In the genomic region with DNA sequence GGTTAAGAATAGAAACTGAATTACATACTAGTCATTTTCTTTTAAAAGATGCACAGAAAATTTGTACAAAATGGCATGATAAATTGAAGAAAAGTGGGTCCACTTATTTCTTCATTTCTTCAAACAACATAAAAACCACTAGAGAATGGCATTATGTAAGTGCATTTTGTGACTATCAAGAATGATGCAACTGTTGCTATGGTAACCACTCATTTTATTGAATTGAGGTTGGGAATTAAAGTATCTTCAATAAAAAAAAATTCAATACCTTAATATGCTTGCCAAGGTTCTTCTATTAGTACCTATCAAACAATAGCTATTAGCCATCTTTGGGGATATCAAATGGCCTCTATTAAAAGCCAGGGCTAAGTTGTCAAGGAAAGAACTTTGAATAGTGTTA, we compare ENCODE assay signal across 8 mouse cellular contexts. TPM values are rescaled to one million over a fixed set of nuclear protein-coding genes. Genes with fewer than 3 reads are reported as not detected.
DNase-seq lines count a peak whose midpoint lies in the region; ATAC-seq and TF ChIP-seq lines count a peak whose summit lies in the region.

No protein-coding gene starts in this region.

- H3K9me3 ChIP-seq in lung, postnatal 0 days (ENCODE audit: low read length) = no peaks in the 10 kb centered on the region
- H3K9me3 ChIP-seq in embryonic facial prominence, embryonic 14.5 days (ENCODE audit: control insufficient read depth, low read length) = no peaks in the 10 kb centered on the region
- no peaks in the 10 kb centered on the region for H3K9me3 ChIP-seq in intestine, postnatal 0 days (ENCODE audit: control insufficient read depth)
- H3K9me3 ChIP-seq in neural tube, embryonic 13.5 days = no peaks in the 10 kb centered on the region

- TF ChIP-seq CTCF in lung, postnatal 0 days (IDR thresholded peaks at IDR 0.05) = no peak
- TF ChIP-seq CTCF in intestine, postnatal 0 days (IDR thresholded peaks at IDR 0.05; ENCODE audit: low read depth) = no peak

- no peak for ATAC-seq in lung, postnatal 0 days
- ATAC-seq in embryonic facial prominence, embryonic 14.5 days (ENCODE audit: low read depth) = no peak
- ATAC-seq in intestine, postnatal 0 days = no peak
- ATAC-seq in neural tube, embryonic 13.5 days (ENCODE audit: low read depth) = no peak
- no peak for ATAC-seq in monocyte, adult 5-6 weeks (replicated peaks; ENCODE audit: insufficient number of reproducible peaks, low FRiP score, low TSS enrichment, poor library complexity, severe bottlenecking)

- no peaks in the 10 kb centered on the region for H3K36me3 ChIP-seq in lung, postnatal 0 days (ENCODE audit: insufficient read depth, low read length)
- no peaks in the 10 kb centered on the region for H3K36me3 ChIP-seq in embryonic facial prominence, embryonic 14.5 days (ENCODE audit: control insufficient read depth, insufficient read depth, low read length)
- H3K36me3 ChIP-seq in intestine, postnatal 0 days (ENCODE audit: control insufficient read depth, insufficient read depth) = no peaks in the 10 kb centered on the region
- H3K36me3 ChIP-seq in neural tube, embryonic 13.5 days = no peaks in the 10 kb centered on the region

- H3K27ac ChIP-seq in lung, postnatal 0 days (ENCODE audit: low read length) = no peak overlapping the region
- H3K27ac ChIP-seq in embryonic facial prominence, embryonic 14.5 days (replicated peaks; ENCODE audit: low read depth, low read length) = no peak overlapping the region
- no peak overlapping the region for H3K27ac ChIP-seq in intestine, postnatal 0 days (ENCODE audit: low read depth, low read length)
- H3K27ac ChIP-seq in neural tube, embryonic 13.5 days (replicated peaks) = no peak overlapping the region

- peak overlapping the region; percentile 76; the same call in 1 of the 2 replicates for H3K4me2 ChIP-seq in lung, postnatal 0 days (replicated peaks; ENCODE audit: low read depth, low read length)
- peak overlapping the region; percentile 88 for H3K4me2 ChIP-seq in embryonic facial prominence, embryonic 14.5 days (ENCODE audit: low read depth, low read length)
- H3K4me2 ChIP-seq in intestine, postnatal 0 days (replicated peaks; ENCODE audit: low read depth) = peak overlapping the region; percentile 84; the same call in 1 of the 2 replicates
- peak overlapping the region; percentile 86 for H3K4me2 ChIP-seq in neural tube, embryonic 13.5 days

- H3K4me3 ChIP-seq in lung, postnatal 0 days (ENCODE audit: low read depth, low read length) = no peak overlapping the region
- peak overlapping the region; percentile 92 for H3K4me3 ChIP-seq in embryonic facial prominence, embryonic 14.5 days (ENCODE audit: low read depth, low read length)
- 0 out of 2 replicates have a peak overlapping the region, but pooled peaks have one; percentile 96 for H3K4me3 ChIP-seq in intestine, postnatal 0 days (ENCODE audit: low read depth, low read length)
- peak overlapping the region; percentile 83 for H3K4me3 ChIP-seq in neural tube, embryonic 13.5 days

- no peak for TF ChIP-seq EP300 in lung, postnatal 0 days (IDR thresholded peaks at IDR 0.05)

- H3K9ac ChIP-seq in lung, postnatal 0 days (replicated peaks; ENCODE audit: low read depth) = no peak overlapping the region
- peak overlapping the region; percentile 87; the same call in 1 of the 2 replicates for H3K9ac ChIP-seq in embryonic facial prominence, embryonic 14.5 days (ENCODE audit: low read depth, low read length)
- no peak overlapping the region for H3K9ac ChIP-seq in intestine, postnatal 0 days (ENCODE audit: low read depth, low read length)
- peak overlapping the region; percentile 90; the same call in 1 of the 2 replicates for H3K9ac ChIP-seq in neural tube, embryonic 13.5 days

- H3K27me3 ChIP-seq in lung, postnatal 0 days (replicated peaks; ENCODE audit: insufficient read depth, low read length) = no peaks in the 10 kb centered on the region
- H3K27me3 ChIP-seq in embryonic facial prominence, embryonic 14.5 days (replicated peaks; ENCODE audit: control insufficient read depth, insufficient read depth, low read length) = no peaks in the 10 kb centered on the region
- no peaks in the 10 kb centered on the region for H3K27me3 ChIP-seq in intestine, postnatal 0 days (replicated peaks; ENCODE audit: control insufficient read depth, insufficient read depth, low read length)
- H3K27me3 ChIP-seq in neural tube, embryonic 13.5 days = no peaks in the 10 kb centered on the region

- no peak for DNase-seq in lung, postnatal 0 days (ENCODE audit: low spot score)
- no peak for DNase-seq in lung, postnatal 14 days
- no peak for DNase-seq in embryonic facial prominence, embryonic 14.5 days (ENCODE audit: low spot score)
- DNase-seq in layer of hippocampus, adult 9-11 months = no peak
- no peak for DNase-seq in gastrocnemius, postnatal 4 days (ENCODE audit: low spot score in 2 of 2)

- peaks cover 3% of the 10 kb centered on the region; the same call in 1 of the 2 replicates for H3K4me1 ChIP-seq in lung, postnatal 0 days (ENCODE audit: insufficient read depth, low read depth, low read length)
- peaks cover 12% of the 10 kb centered on the region; the same call in 1 of the 2 replicates for H3K4me1 ChIP-seq in embryonic facial prominence, embryonic 14.5 days (ENCODE audit: control insufficient read depth, insufficient read depth, low read length)
- H3K4me1 ChIP-seq in intestine, postnatal 0 days (replicated peaks; ENCODE audit: control insufficient read depth, insufficient read depth, low read length) = 0 out of 2 replicates have a peak, but pooled peaks cover 4% of the 10 kb centered on the region
- peaks cover 26% of the 10 kb centered on the region for H3K4me1 ChIP-seq in neural tube, embryonic 13.5 days (replicated peaks)

RNA-seq across cellular contexts. Expression of gene Bmt2, which starts 1.6 kb away (rescaled TPM):
- 9.7 and 12.4 TPM in 2 replicates for polyA plus RNA-seq in lung, postnatal 0 days (2015; fragmentation: Nextera tagmentation; extraction: Ambion mirVana)
- 15.2 and 17.1 TPM in 2 replicates for polyA plus RNA-seq in embryonic facial prominence, embryonic 14.5 days (2014; fragmentation: Nextera tagmentation; extraction: Ambion mirVana)
- 5.8 and 6.5 TPM in 2 replicates for polyA plus RNA-seq in intestine, postnatal 0 days (2015; fragmentation: Nextera tagmentation; extraction: Ambion mirVana)
- polyA plus RNA-seq in neural tube, embryonic 13.5 days (2015; fragmentation: Nextera tagmentation; extraction: Ambion mirVana) = 21.7 and 24.1 TPM in 2 replicates
- 20.1 to 33.6 TPM (median 23.4 TPM) in 3 replicates for total RNA-seq in monocyte, adult 5-6 weeks (2017)
- 1 to 10 TPM; 8.9 to 9.5 TPM for total RNA-seq in gastrocnemius, postnatal 4 days (2021)

Comparison
In these comparisons a context has a peak if more than half of its experiments do, and no peak if none do; other contexts are left out.
1. H3K9ac ChIP-seq: peak in embryonic facial prominence, embryonic 14.5 days (single experiment) and neural tube, embryonic 13.5 days (single experiment); none in lung, postnatal 0 days (single experiment) and intestine, postnatal 0 days (single experiment).
2. Peak in every context shown above with its lines, with median percentiles within 50 percentile points of each other: H3K4me2 ChIP-seq.